Mouse (Mus musculus) forebrain, embryonic 15.5 days (tissue): ENCODE results near the gene Fus. TPM values are rescaled to one million over a fixed set of nuclear protein-coding genes. Genes with fewer than 3 reads are reported as not detected.

Source experiments
- polyA plus RNA-seq: library from polyadenylated mRNA; unstranded; fragments of >200 nt; fragmentation: Nextera tagmentation; extraction: Ambion mirVana; gene quantifications from 2 replicates; pipeline ENCODE4 v1.2.1, GENCODE M21; 2015

Fus gene
- polyA plus RNA-seq, 1 experiment from 2014 or later: 438 TPM

Other genes with a start within 250 kb of the Fus start
- gene Ctf2, start 235.3 kb upstream of the Fus start, polyA plus RNA-seq: 0.10 and 0.19 TPM in 2 replicates
- gene Fbxl19, start 222.9 kb upstream of the Fus start, polyA plus RNA-seq: 9.4 and 10.5 TPM in 2 replicates
- 8.7 and 8.8 TPM in 2 replicates for gene Orai3, start 197.6 kb upstream of the Fus start, polyA plus RNA-seq
- gene Setd1a, start 190.8 kb upstream of the Fus start, polyA plus RNA-seq: 22.4 and 24.8 TPM in 2 replicates
- not detected in 2 replicates for gene Gm49388, start 181.8 kb upstream of the Fus start, polyA plus RNA-seq
- gene Hsd3b7, start 166.9 kb upstream of the Fus start, polyA plus RNA-seq: 7.4 TPM in 2 replicates
- gene Stx4a, start 143.2 kb upstream of the Fus start, polyA plus RNA-seq: 19.2 and 21.3 TPM in 2 replicates
- gene Stx1b, start 142.9 kb upstream of the Fus start, polyA plus RNA-seq: 34.5 and 37.4 TPM in 2 replicates
- gene Zfp646, start 91.2 kb upstream of the Fus start, polyA plus RNA-seq: 13.2 and 13.7 TPM in 2 replicates
- 46.2 and 48.4 TPM in 2 replicates for gene Zfp668, start 90.6 kb upstream of the Fus start, polyA plus RNA-seq
- 0.78 and 0.92 TPM in 2 replicates for gene Prss53, start 76.5 kb upstream of the Fus start, polyA plus RNA-seq
- not detected in 2 replicates for gene Gm21974, start 72.0 kb upstream of the Fus start, polyA plus RNA-seq
- gene Vkorc1, start 71.8 kb upstream of the Fus start, polyA plus RNA-seq: 65.7 and 69.7 TPM in 2 replicates
- gene Bckdk, start 63.4 kb upstream of the Fus start, polyA plus RNA-seq: 81.7 and 84.3 TPM in 2 replicates
- 52.7 and 56.5 TPM in 2 replicates for gene Kat8, start 54.9 kb upstream of the Fus start, polyA plus RNA-seq
- gene Prss8, start 37.4 kb upstream of the Fus start, polyA plus RNA-seq: 0.20 and 0.29 TPM in 2 replicates
- gene Prss36, start 20.7 kb upstream of the Fus start, polyA plus RNA-seq: 9.6 and 11.6 TPM in 2 replicates
- gene Pycard, start 26.4 kb downstream of the Fus start, polyA plus RNA-seq: 4.1 and 6.7 TPM in 2 replicates
- gene Trim72, start 36.5 kb downstream of the Fus start, polyA plus RNA-seq: not detected in 2 replicates
- gene Itgam, start 95.2 kb downstream of the Fus start, polyA plus RNA-seq: 0.96 and 1.0 TPM in 2 replicates
- gene Gm49368, start 95.2 kb downstream of the Fus start, polyA plus RNA-seq: not detected in 2 replicates
- gene Itgax, start 162.1 kb downstream of the Fus start, polyA plus RNA-seq: 0.27 TPM in 1 of 2 replicates, not detected in the other
- not detected in 2 replicates for gene Itgad, start 186.9 kb downstream of the Fus start, polyA plus RNA-seq
- 0.78 TPM in 1 of 2 replicates, not detected in the other for gene Cox6a2, start 238.9 kb downstream of the Fus start, polyA plus RNA-seq